Mouse (Mus musculus) CH12.LX (cell line): ENCODE data around the gene L2hgdh. TPM values are rescaled to one million over a fixed set of nuclear protein-coding genes. Genes with fewer than 3 reads are reported as not detected.

Experiments used
- DNase-seq: peaks from one replicate; pipeline ENCODE4 v3.0.0-alpha.2; 2013; ENCODE audit errors: extremely low read depth
- H3K27ac ChIP-seq: 2 replicates; pipeline ENCODE4 v1.5.1; 2012; ENCODE audit warnings: low read depth, mild to moderate bottlenecking, control low read depth, moderate library complexity; ENCODE audit not compliant: insufficient read depth
- H3K27me3 ChIP-seq: replicated peaks from 2 replicates; pipeline ENCODE3; 2012; ENCODE audit warnings: inconsistent platforms
- H3K36me3 ChIP-seq, 2 experiments: replicated peaks in 1 of 2; 2 replicates each; pipeline versions ENCODE3 to v1.6.1; 2012; ENCODE audit warnings: inconsistent platforms in 1 of 2, low read length in 1 of 2, mild to moderate bottlenecking in 1 of 2, mixed read lengths in 1 of 2, moderate library complexity in 1 of 2; ENCODE audit not compliant: control insufficient read depth in 1 of 2, insufficient read depth in 1 of 2
- H3K4me1 ChIP-seq, 2 experiments: 2 replicates each; pipeline ENCODE4 v1.6.1; 2012; ENCODE audit warnings: inconsistent platforms in 1 of 2, moderate library complexity in 1 of 2; ENCODE audit not compliant: insufficient read depth in 2 of 2, control insufficient read depth in 1 of 2
- H3K4me2 ChIP-seq: 2 replicates; pipeline ENCODE4 v1.6.1; 2012; ENCODE audit warnings: low read depth, mild to moderate bottlenecking, control low read depth; ENCODE audit not compliant: poor library complexity, insufficient read depth, severe bottlenecking
- H3K4me3 ChIP-seq, 3 experiments: fragments of 150-350 bp in 1 of 3; sonication (generic) in 1 of 3; replicated peaks in 1 of 3; 2 replicates each; pipeline versions ENCODE3 to v1.5.1; 2011 to 2012; ENCODE audit warnings: low read depth in 2 of 3, low read length in 2 of 3, mild to moderate bottlenecking in 2 of 3, moderate library complexity in 2 of 3, control low read depth in 1 of 3, improper control_type of control experiment in 1 of 3, inconsistent platforms in 1 of 3, mixed read lengths in 1 of 3; ENCODE audit not compliant: poor library complexity in 1 of 3
- H3K79me2 ChIP-seq: replicated peaks from 2 replicates; pipeline ENCODE4 v1.6.1; 2012; ENCODE audit warnings: mild to moderate bottlenecking, moderate library complexity; ENCODE audit not compliant: control insufficient read depth, poor library complexity, insufficient read depth, severe bottlenecking; ENCODE audit errors: extremely low read depth
- H3K9ac ChIP-seq: 2 replicates; pipeline ENCODE4 v1.6.1; 2012; ENCODE audit warnings: low read depth, mild to moderate bottlenecking, control low read depth, moderate library complexity; ENCODE audit not compliant: insufficient read depth
- H3K9me3 ChIP-seq: replicated peaks from 2 replicates; pipeline ENCODE3; 2012; ENCODE audit warnings: low read length, inconsistent platforms, mixed read lengths
- E2F4 ChIP-seq: IDR thresholded peaks from 2 replicates; pipeline ENCODE4 v1.6.1; 2011; ENCODE audit warnings: low read depth, low read length, improper control_type of control experiment; ENCODE audit not compliant: insufficient replicate concordance
- EP300 ChIP-seq: IDR thresholded peaks from 2 replicates; pipeline ENCODE4 v1.6.1; 2011; ENCODE audit warnings: low read length, improper control_type of control experiment
- ETS1 ChIP-seq: conservative IDR thresholded peaks from 2 replicates; pipeline ENCODE4 v1.6.1; 2012; ENCODE audit warnings: low read depth, mild to moderate bottlenecking, inconsistent platforms, low read length, improper control_type of control experiment, moderate library complexity
- MAFK ChIP-seq: IDR thresholded peaks from 2 replicates; pipeline ENCODE4 v1.6.1; 2011; ENCODE audit warnings: low read length, improper control_type of control experiment; ENCODE audit not compliant: insufficient replicate concordance
- MAX ChIP-seq: IDR thresholded peaks from 2 replicates; pipeline ENCODE4 v1.6.1; 2011; ENCODE audit warnings: low read length, improper control_type of control experiment
- MEF2A ChIP-seq: IDR thresholded peaks from 2 replicates; pipeline ENCODE4 v1.6.1; 2014; ENCODE audit warnings: low read depth, mild to moderate bottlenecking, inconsistent platforms, low read length, improper control_type of control experiment, borderline replicate concordance
- NELFE ChIP-seq: IDR thresholded peaks from 2 replicates; pipeline ENCODE4 v1.6.1; 2011; ENCODE audit warnings: low read depth, low read length, improper control_type of control experiment
- NRF1 ChIP-seq: IDR thresholded peaks from 2 replicates; pipeline ENCODE4 v1.6.1; 2014; ENCODE audit warnings: low read depth, mild to moderate bottlenecking, inconsistent platforms, low read length, improper control_type of control experiment, moderate library complexity
- POLR2A ChIP-seq: IDR thresholded peaks from 2 replicates; pipeline ENCODE4 v1.6.1; 2011; ENCODE audit warnings: low read depth, mild to moderate bottlenecking, improper control_type of control experiment, low read length
- RAD21 ChIP-seq: IDR thresholded peaks from 2 replicates; pipeline ENCODE4 v1.6.1; 2011; ENCODE audit warnings: low read depth, mild to moderate bottlenecking, low read length, improper control_type of control experiment, moderate library complexity
- SIN3A ChIP-seq: IDR thresholded peaks from 2 replicates; pipeline ENCODE4 v1.6.1; 2012; ENCODE audit warnings: low read length, improper control_type of control experiment, inconsistent platforms
- SMC3 ChIP-seq: IDR thresholded peaks from 2 replicates; pipeline ENCODE4 v1.6.1; 2011; ENCODE audit warnings: low read depth, low read length, improper control_type of control experiment
- TCF12 ChIP-seq: IDR thresholded peaks from 2 replicates; pipeline ENCODE4 v1.6.1; 2014; ENCODE audit warnings: low read depth, mild to moderate bottlenecking, inconsistent platforms, low read length, improper control_type of control experiment
- USF2 ChIP-seq: conservative IDR thresholded peaks from 2 replicates; pipeline ENCODE4 v1.6.1; 2011; ENCODE audit warnings: low read depth, low read length, improper control_type of control experiment
- ZC3H11A ChIP-seq: IDR thresholded peaks from 2 replicates; pipeline ENCODE4 v1.6.1; 2012; ENCODE audit warnings: low read depth, mild to moderate bottlenecking, inconsistent platforms, low read length, improper control_type of control experiment
- ZKSCAN1 ChIP-seq: IDR thresholded peaks from 2 replicates; pipeline ENCODE4 v1.6.1; 2012; ENCODE audit warnings: low read depth, inconsistent platforms, low read length, improper control_type of control experiment, borderline replicate concordance
- dilution Hi-C: fragments of 300-500 bp; cut with MboI; formaldehyde crosslinking; loops from 2 replicates; pipeline ENCODE4 v1.14.3; 2020; ENCODE audit warnings: low sequenced_read_pairs; ENCODE audit not compliant: extremely low pct_unique_long_range_greater_than_20kb, extremely low pct_ligation_motif_present
- in situ Hi-C: fragments of 300-500 bp; cut with MboI; formaldehyde crosslinking; loops from 3 replicates; pipeline ENCODE4 v1.14.3; 2019; ENCODE audit warnings: low sequenced_read_pairs, low pct_ligation_motif_present, low pct_unique_long_range_greater_than_20kb, mixed read lengths
- polyA plus RNA-seq: library from polyadenylated mRNA; unstranded; fragments of >175 nt; gene quantifications from 2 replicates; pipeline ENCODE4 v1.2.1, GENCODE M21; 2012; ENCODE audit warnings: low read depth; ENCODE audit not compliant: insufficient read length
- total RNA-seq, 2 experiments: library from RNA; depleted of rRNA; stranded (reverse); fragments of 300-350 nt in 1 of 2; fragments of >200 nt in 1 of 2; gene quantifications; 2 replicates each; pipeline ENCODE4 v1.2.3; 2012 to 2014

Gene L2hgdh
- total and polyA plus RNA-seq, 3 experiments: 12.1 to 24.3 (median 15.4) TPM

GRCm38 (mm10) chr12:69729246-69729645, 4.6 kb upstream of the L2hgdh start:
- H3K4me3 ChIP-seq: no peak overlapping the region
- no peak overlapping the region for H3K9ac ChIP-seq
- no peak overlapping the region for H3K4me2 ChIP-seq
- TF ChIP-seq MAFK: no peak
- TF ChIP-seq SMC3: no peak
- TF ChIP-seq ZC3H11A: no peak
- TF ChIP-seq MEF2A: no peak
- TF ChIP-seq SIN3A: no peak
- no peak for TF ChIP-seq MAX
- TF ChIP-seq USF2: no peak
- no peak for TF ChIP-seq NELFE
- TF ChIP-seq E2F4: no peak
- no peak for TF ChIP-seq POLR2A
- TF ChIP-seq ETS1: no peak
- TF ChIP-seq, all 38 proteins: peak for 0
- Histone ChIP-seq H3K36me3 (peaks cover 0 to 19% of the 10 kb centered on the region in 2 experiments), H3K9me3 (no peaks in the 10 kb centered on the region), H3K4me1 (peaks cover 0 to 8% of the 10 kb centered on the region in 2 experiments; a peak in 2 of 4 replicates), H3K27me3 (no peaks in the 10 kb centered on the region), H3K27ac (no peak overlapping the region), H3K79me2 (no peaks in the 10 kb centered on the region)
- dilution Hi-C loops: no loop called here
- in situ Hi-C loops: no loop called here
- DNase-seq: no peak

- H3K27me3 ChIP-seq: no peaks in the 10 kb centered on the region
- no peak overlapping the region for H3K27ac ChIP-seq
- H3K4me2 ChIP-seq: peak overlapping the region; percentile 85
- peaks cover 5% of the 10 kb centered on the region for H3K9me3 ChIP-seq
- H3K9ac ChIP-seq: peak overlapping the region; percentile 45
- peaks cover 8 to 30% of the 10 kb centered on the region in 2 experiments for H3K36me3 ChIP-seq
- in situ Hi-C loops: no loop called here
- H3K4me3 ChIP-seq: peak overlapping the region; percentile 60 to 92 (median 82)
- TF ChIP-seq RAD21 (no peak), EP300 (0 out of 2 replicates have a peak, but pooled peaks have one; percentile 9), TCF12 (no peak), NRF1 (no peak), ZKSCAN1 (no peak), E2F4 (0 out of 2 replicates have a peak, but pooled peaks have one; percentile 10)
- H3K4me1 ChIP-seq: peaks cover 5 to 18% of the 10 kb centered on the region in 2 experiments; a peak in 3 of 4 replicates
- no peaks in the 10 kb centered on the region; the same call in 1 of the 2 replicates for H3K79me2 ChIP-seq
- DNase-seq: no peak
- dilution Hi-C loops: no loop called here
Observed at GRCm38 (mm10) chr12:69724018-69724710, 509 bp downstream of the L2hgdh start.
